Mouse (Mus musculus): ENCODE measurements around the gene Pi16. TPM values are rescaled to one million over a fixed set of nuclear protein-coding genes. Genes with fewer than 3 reads are reported as not detected.

The Pi16 gene
- total RNA-seq, 2 experiments from 2014 or later = 35.9 to 42.4 TPM

Other genes starting within 250 kb of the Pi16 start
- gene Cdkn1a, start 226.7 kb upstream of the Pi16 start, total RNA-seq (2021) = 10 to 100 TPM; 40.8 to 83.9 TPM
- gene Rab44, start 203.5 kb upstream of the Pi16 start, total RNA-seq (2021) = under 1 TPM; 0.43 to 0.50 TPM
- 1 to 10 TPM; 2.8 to 4.6 TPM for gene Cpne5, start 79.5 kb upstream of the Pi16 start, total RNA-seq (2021)
- 10 to 100 TPM; 27.0 to 27.2 TPM for gene Ppil1, start 53.5 kb upstream of the Pi16 start, total RNA-seq (2021)
- gene BC004004, start 48.9 kb upstream of the Pi16 start, total RNA-seq (2021) = 100 to 1,000 TPM; 228 to 258 TPM
- gene Mtch1, start 30.3 kb downstream of the Pi16 start, total RNA-seq (2021) = 100 to 1,000 TPM; 201 to 211 TPM
- 1 to 10 TPM; 3.5 to 4.5 TPM for gene Fgd2, start 43.2 kb downstream of the Pi16 start, total RNA-seq (2021)
- 10 to 100 TPM; 22.3 to 36.3 TPM for gene Pim1, start 173.1 kb downstream of the Pi16 start, total RNA-seq (2021)
- not detected for gene Gm17657, start 232.0 kb downstream of the Pi16 start, total RNA-seq (2021)
- gene Tbc1d22b, start 232.1 kb downstream of the Pi16 start, total RNA-seq (2021) = 10 to 100 TPM; 11.9 to 12.5 TPM
- gene Tmem217, start 234.7 kb downstream of the Pi16 start, total RNA-seq (2021) = not detected

Measured in heart, postnatal 36 days (tissue).